In the genomic region with DNA sequence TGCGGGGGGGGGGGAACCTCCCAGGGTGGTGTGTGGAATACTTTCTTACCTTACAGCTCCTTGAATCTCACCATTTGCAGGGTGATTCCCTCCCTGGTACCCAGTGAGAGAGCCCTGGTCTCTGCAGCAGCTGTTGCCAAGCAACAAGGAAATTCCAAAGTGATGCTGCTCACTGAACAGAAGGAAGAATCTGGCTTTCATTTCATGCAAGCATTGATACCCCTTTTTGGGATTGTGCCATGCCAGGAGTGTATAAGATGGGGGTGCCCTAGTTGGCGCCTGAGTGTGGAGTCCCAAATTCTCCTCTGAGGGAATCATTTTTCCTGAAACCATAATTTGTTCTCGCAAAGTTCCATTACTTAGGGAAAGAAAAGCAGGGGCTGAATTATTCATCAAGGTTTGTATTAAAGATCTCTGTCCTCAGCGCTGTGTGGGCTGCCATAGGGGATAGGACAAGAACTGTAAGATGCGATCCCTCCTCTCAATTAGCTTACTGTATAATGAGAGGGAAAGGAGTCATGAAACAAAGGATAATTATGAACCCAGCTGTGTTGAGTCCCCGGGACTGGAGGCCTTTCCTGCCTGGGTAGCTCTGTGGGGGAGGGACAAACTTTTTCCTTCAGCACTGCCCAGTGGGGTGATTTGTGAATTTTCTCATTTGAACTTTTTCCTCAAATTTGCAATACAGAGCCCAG, we compare ENCODE assay signal across 9 mouse cellular contexts.
DNase-seq lines count a peak whose midpoint lies in the region; ATAC-seq and TF ChIP-seq lines count a peak whose summit lies in the region.
"Had no signal": no experiment of that assay in that cellular context is flagged by ENCODE, and none has a peak within 500 bp of the region (broad histone marks: within the 10 kb centered on the region; RNA-seq: fewer than 3 reads in every experiment).

No protein-coding gene starts in this region.

- no peaks in the 10 kb centered on the region for H3K9me3 ChIP-seq in embryonic facial prominence, embryonic 14.5 days (ENCODE audit: control insufficient read depth, low read length)
- H3K9me3 ChIP-seq in forebrain, postnatal 0 days (ENCODE audit: low read length), result no peaks in the 10 kb centered on the region

- no peak overlapping the region for H3K4me2 ChIP-seq in embryonic facial prominence, embryonic 14.5 days (ENCODE audit: low read depth, low read length)
- H3K4me2 ChIP-seq in forebrain, postnatal 0 days (ENCODE audit: low read depth), result peak overlapping the region; percentile 33

- TF ChIP-seq POLR2A in olfactory bulb, adult 2 months (IDR thresholded peaks at IDR 0.05; ENCODE audit: insufficient read depth, low read depth, low read length), result no peak

- H3K4me3 ChIP-seq in embryonic facial prominence, embryonic 14.5 days (ENCODE audit: low read depth, low read length), result no peak overlapping the region
- H3K4me3 ChIP-seq in forebrain, postnatal 0 days (ENCODE audit: low read depth, low read length), result 0 out of 2 replicates have a peak overlapping the region, but pooled peaks have one; percentile 9
- no peak overlapping the region for H3K4me3 ChIP-seq in olfactory bulb, adult 2 months (ENCODE audit: insufficient read depth, low read depth, low read length)

- H3K27me3 ChIP-seq in embryonic facial prominence, embryonic 14.5 days (replicated peaks; ENCODE audit: control insufficient read depth, insufficient read depth, low read length), result no peaks in the 10 kb centered on the region
- no peaks in the 10 kb centered on the region for H3K27me3 ChIP-seq in forebrain, postnatal 0 days (ENCODE audit: insufficient read depth, low read length)

- peaks cover 75% of the 10 kb centered on the region for H3K36me3 ChIP-seq in embryonic facial prominence, embryonic 14.5 days (ENCODE audit: control insufficient read depth, insufficient read depth, low read length)
- H3K36me3 ChIP-seq in forebrain, postnatal 0 days (ENCODE audit: insufficient read depth), result no peaks in the 10 kb centered on the region

- peak; percentile 16 for DNase-seq in embryonic facial prominence, embryonic 14.5 days (ENCODE audit: low spot score)
- DNase-seq in forebrain, postnatal 0 days, result peak; percentile 87
- DNase-seq in layer of hippocampus, adult 9-11 months, result peak; percentile 55
- DNase-seq in ovary, postnatal 10 days (ENCODE audit: low spot score), result no peak
- no peak for DNase-seq in embryo, embryonic 10 days (ENCODE audit: low spot score)
- DNase-seq in cerebellum, adult 11-12 months, result no peak
- no peak for DNase-seq in lung, postnatal 36 days
- DNase-seq: gastrocnemius, postnatal 25 days had no signal

- 71% methylated on average over 6 of the region's 6 CpGs for WGBS in embryonic facial prominence, embryonic 14.5 days
- 21% methylated on average over 6 of the region's 6 CpGs for WGBS in forebrain, postnatal 0 days
- 27% methylated on average over 6 of the region's 6 CpGs for WGBS in olfactory bulb, adult 2 months

- H3K27ac ChIP-seq in embryonic facial prominence, embryonic 14.5 days (replicated peaks; ENCODE audit: low read depth, low read length), result no peak overlapping the region
- peak overlapping the region; percentile 55; the same call in 1 of the 2 replicates for H3K27ac ChIP-seq in forebrain, postnatal 0 days (ENCODE audit: low read depth, low read length)
- peak overlapping the region; percentile 60 for H3K27ac ChIP-seq in olfactory bulb, adult 2 months (ENCODE audit: insufficient read depth, low read depth, low read length)

- H3K9ac ChIP-seq in embryonic facial prominence, embryonic 14.5 days (ENCODE audit: low read depth, low read length), result no peak overlapping the region
- no peak overlapping the region for H3K9ac ChIP-seq in forebrain, postnatal 0 days

- H3K4me1 ChIP-seq in embryonic facial prominence, embryonic 14.5 days (ENCODE audit: control insufficient read depth, insufficient read depth, low read length), result no peaks in the 10 kb centered on the region
- H3K4me1 ChIP-seq in forebrain, postnatal 0 days (ENCODE audit: insufficient read depth), result peaks cover 19% of the 10 kb centered on the region
- H3K4me1 ChIP-seq in olfactory bulb, adult 2 months (ENCODE audit: control insufficient read depth, insufficient read depth, low read length), result peaks cover 16% of the 10 kb centered on the region

- TF ChIP-seq CTCF in forebrain, postnatal 0 days (IDR thresholded peaks at IDR 0.05; ENCODE audit: low read depth), result no peak
- no peak for TF ChIP-seq CTCF in olfactory bulb, adult 2 months (IDR thresholded peaks at IDR 0.05; ENCODE audit: insufficient read depth, low read depth, low read length)

- no peak for ATAC-seq in embryonic facial prominence, embryonic 14.5 days (ENCODE audit: low read depth)
- ATAC-seq in forebrain, postnatal 0 days, result peak; percentile 91

Comparison
In these comparisons a context has a peak if more than half of its experiments do, and no peak if none do; other contexts are left out.
1. DNase-seq: peak in embryonic facial prominence, embryonic 14.5 days (single experiment), forebrain, postnatal 0 days (single experiment) and layer of hippocampus, adult 9-11 months (single experiment); none in ovary, postnatal 10 days (single experiment), embryo, embryonic 10 days (single experiment), cerebellum, adult 11-12 months (single experiment) and lung, postnatal 36 days (single experiment).